Mouse (Mus musculus) heart, adult 2 months (tissue): ENCODE measurements around the gene Olfr342.

ENCODE experiments used
- CTCF ChIP-seq: fragments of 200-600 bp; IDR thresholded peaks from 2 replicates; pipeline ENCODE4 v1.8.1; 2022; ENCODE audit warnings: antibody characterized with exemption, mild to moderate bottlenecking, moderate library complexity
- POLR2A ChIP-seq: fragments of 200-500 bp; IDR thresholded peaks from 2 replicates; pipeline ENCODE4 v1.6.1; 2011; ENCODE audit warnings: mild to moderate bottlenecking, low read depth, low read length, control low read depth; ENCODE audit not compliant: insufficient read depth

- TF ChIP-seq CTCF = no peak
- TF ChIP-seq POLR2A = no peak
These were observed 42.4 kb upstream of the Olfr342 start, which contains the start of gene Olfr341 for GRCm38 (mm10) chr2:36482368-36482767.
